Mouse (Mus musculus): ENCODE results near the gene Slco1a4. TPM values are rescaled to one million over a fixed set of nuclear protein-coding genes. Genes with fewer than 3 reads are reported as not detected.

Slco1a4 gene
- polyA plus RNA-seq, 1 experiment from 2014 or later: not detected

GRCm38 (mm10) chr6:141857735-141858531, 1.9 kb upstream of the Slco1a4 start:
- no peak overlapping the region for H3K27ac ChIP-seq (ENCODE audit: low read depth, low read length)
- H3K27me3 ChIP-seq (ENCODE audit: control insufficient read depth, insufficient read depth, low read length): no peaks in the 10 kb centered on the region
- DNase-seq (ENCODE audit: low spot score) (no peak), ATAC-seq (ENCODE audit: low FRiP score) (no peak)
- 89% methylated on average over 8 of the region's 8 CpGs for WGBS
- no peaks in the 10 kb centered on the region for H3K9me3 ChIP-seq (ENCODE audit: control insufficient read depth, low read length)
- no peak overlapping the region for H3K9ac ChIP-seq (ENCODE audit: low read depth, low read length)
- H3K4me3 ChIP-seq (ENCODE audit: low read depth, low read length): no peak overlapping the region
- H3K4me2 ChIP-seq (replicated peaks; ENCODE audit: low read depth, low read length): no peak overlapping the region
- no peaks in the 10 kb centered on the region for H3K4me1 ChIP-seq (replicated peaks; ENCODE audit: control insufficient read depth, insufficient read depth, low read length)
- H3K36me3 ChIP-seq (ENCODE audit: control insufficient read depth, insufficient read depth, low read length): no peaks in the 10 kb centered on the region

GRCm38 (mm10) chr6:141853616-141854015, 2.4 kb downstream of the Slco1a4 start:
- Histone ChIP-seq H3K4me3 (ENCODE audit: low read depth, low read length) (no peak overlapping the region), H3K27ac (ENCODE audit: low read depth, low read length) (no peak overlapping the region), H3K4me1 (replicated peaks; ENCODE audit: control insufficient read depth, insufficient read depth, low read length) (no peaks in the 10 kb centered on the region), H3K9me3 (ENCODE audit: control insufficient read depth, low read length) (no peaks in the 10 kb centered on the region), H3K27me3 (ENCODE audit: control insufficient read depth, insufficient read depth, low read length) (no peaks in the 10 kb centered on the region), H3K9ac (ENCODE audit: low read depth, low read length) (no peak overlapping the region), H3K36me3 (ENCODE audit: control insufficient read depth, insufficient read depth, low read length) (no peaks in the 10 kb centered on the region), H3K4me2 (replicated peaks; ENCODE audit: low read depth, low read length) (no peak overlapping the region)
- WGBS: 50% methylated on average over 2 of the region's 2 CpGs
- ATAC-seq (ENCODE audit: low FRiP score) (no peak), DNase-seq (ENCODE audit: low spot score) (no peak)

GRCm38 (mm10) chr6:141849051-141849450, 6.9 kb downstream of the Slco1a4 start:
- WGBS: 28% methylated on average over 4 of the region's 4 CpGs
- H3K36me3 ChIP-seq (ENCODE audit: control insufficient read depth, insufficient read depth, low read length): no peaks in the 10 kb centered on the region
- no peaks in the 10 kb centered on the region for H3K9me3 ChIP-seq (ENCODE audit: control insufficient read depth, low read length)
- no peak for ATAC-seq (ENCODE audit: low FRiP score)
- H3K27ac ChIP-seq (ENCODE audit: low read depth, low read length): no peak overlapping the region
- no peaks in the 10 kb centered on the region for H3K4me1 ChIP-seq (replicated peaks; ENCODE audit: control insufficient read depth, insufficient read depth, low read length)
- no peaks in the 10 kb centered on the region for H3K27me3 ChIP-seq (ENCODE audit: control insufficient read depth, insufficient read depth, low read length)
- no peak overlapping the region for H3K4me2 ChIP-seq (replicated peaks; ENCODE audit: low read depth, low read length)
- H3K4me3 ChIP-seq (ENCODE audit: low read depth, low read length): no peak overlapping the region
- no peak overlapping the region for H3K9ac ChIP-seq (ENCODE audit: low read depth, low read length)
- no peak for DNase-seq (ENCODE audit: low spot score)

GRCm38 (mm10) chr6:141797837-141798236, 58.2 kb downstream of the Slco1a4 start:
- no peaks in the 10 kb centered on the region for H3K9me3 ChIP-seq (ENCODE audit: control insufficient read depth, low read length)
- 17% methylated on average over 1 of the region's 1 CpGs for WGBS
- no peak overlapping the region for H3K9ac ChIP-seq (ENCODE audit: low read depth, low read length)
- H3K4me3 ChIP-seq (ENCODE audit: low read depth, low read length): no peak overlapping the region
- H3K36me3 ChIP-seq (ENCODE audit: control insufficient read depth, insufficient read depth, low read length): no peaks in the 10 kb centered on the region
- peak; percentile 79 for ATAC-seq (ENCODE audit: low FRiP score)
- no peak overlapping the region for H3K4me2 ChIP-seq (replicated peaks; ENCODE audit: low read depth, low read length)
- no peaks in the 10 kb centered on the region for H3K27me3 ChIP-seq (ENCODE audit: control insufficient read depth, insufficient read depth, low read length)
- no peaks in the 10 kb centered on the region for H3K4me1 ChIP-seq (replicated peaks; ENCODE audit: control insufficient read depth, insufficient read depth, low read length)
- peak; percentile 64 for DNase-seq (ENCODE audit: low spot score)
- H3K27ac ChIP-seq (ENCODE audit: low read depth, low read length): no peak overlapping the region

- no peaks in the 10 kb centered on the region for H3K36me3 ChIP-seq (ENCODE audit: control insufficient read depth, insufficient read depth, low read length)
- H3K27me3 ChIP-seq (ENCODE audit: control insufficient read depth, insufficient read depth, low read length): no peaks in the 10 kb centered on the region
- no peak for DNase-seq (ENCODE audit: low spot score)
- no peak overlapping the region for H3K4me3 ChIP-seq (ENCODE audit: low read depth, low read length)
- WGBS: 91% methylated on average over 2 of the region's 2 CpGs
- H3K9ac ChIP-seq (ENCODE audit: low read depth, low read length): no peak overlapping the region
- no peak overlapping the region for H3K27ac ChIP-seq (ENCODE audit: low read depth, low read length)
- H3K9me3 ChIP-seq (ENCODE audit: control insufficient read depth, low read length): no peaks in the 10 kb centered on the region
- H3K4me2 ChIP-seq (replicated peaks; ENCODE audit: low read depth, low read length): no peak overlapping the region
- H3K4me1 ChIP-seq (replicated peaks; ENCODE audit: control insufficient read depth, insufficient read depth, low read length): no peaks in the 10 kb centered on the region
- no peak for ATAC-seq (ENCODE audit: low FRiP score)
These were observed 81.5 kb downstream of the Slco1a4 start for GRCm38 (mm10) chr6:141774476-141774875.

- WGBS: 81% methylated on average over 3 of the region's 3 CpGs
- ATAC-seq (ENCODE audit: low FRiP score) (no peak), DNase-seq (ENCODE audit: low spot score) (no peak)
- Histone ChIP-seq H3K27me3 (ENCODE audit: control insufficient read depth, insufficient read depth, low read length) (no peaks in the 10 kb centered on the region), H3K4me3 (ENCODE audit: low read depth, low read length) (no peak within 1 kb of the TSS), H3K9ac (ENCODE audit: low read depth, low read length) (no peak within 1 kb of the TSS), H3K4me1 (replicated peaks; ENCODE audit: control insufficient read depth, insufficient read depth, low read length) (no peaks in the 10 kb centered on the region), H3K36me3 (ENCODE audit: control insufficient read depth, insufficient read depth, low read length) (no peaks in the 10 kb centered on the region), H3K27ac (ENCODE audit: low read depth, low read length) (no peak within 1 kb of the TSS), H3K4me2 (replicated peaks; ENCODE audit: low read depth, low read length) (no peak within 1 kb of the TSS), H3K9me3 (ENCODE audit: control insufficient read depth, low read length) (no peaks in the 10 kb centered on the region)
These were observed 82.3 kb downstream of the Slco1a4 start, which contains the start of gene Gm5724 for GRCm38 (mm10) chr6:141773710-141774109. Gene Gm5724, minus strand, starts transcription at chr6:141773810.

Other genes with a start within 250 kb of the Slco1a4 start
- gene Slco1b2, start 226.7 kb downstream of the Slco1a4 start, polyA plus RNA-seq (2014; fragmentation: Nextera tagmentation; extraction: Ambion mirVana): not detected in 2 replicates
- gene Gm5724, start 82.4 kb downstream of the Slco1a4 start, polyA plus RNA-seq (2014; fragmentation: Nextera tagmentation; extraction: Ambion mirVana): not detected in 2 replicates
- gene Slco1a1, start 90.8 kb upstream of the Slco1a4 start, polyA plus RNA-seq (2014; fragmentation: Nextera tagmentation; extraction: Ambion mirVana): not detected in 2 replicates
- gene Gm6614, start 155.2 kb upstream of the Slco1a4 start, polyA plus RNA-seq (2014; fragmentation: Nextera tagmentation; extraction: Ambion mirVana): not detected in 2 replicates

All from hindbrain, embryonic 11.5 days (tissue).